Mouse (Mus musculus) gastrocnemius, adult 8-10 months (tissue): ENCODE measurements around the gene Lce1h. TPM values are rescaled to one million over a fixed set of nuclear protein-coding genes. Genes with fewer than 3 reads are reported as not detected.

Experiments used
- DNase-seq, 2 experiments: peaks; one replicate each; pipeline ENCODE4 v3.0.0; 2022; ENCODE audit warnings: low spot score in 2 of 2
- total RNA-seq, 4 experiments: library from RNA; stranded (reverse); gene quantifications; 2 replicates each; pipeline ENCODE4 v1.2.4; 2022

Gene Lce1h
- total RNA-seq = not detected

GRCm38 (mm10) chr3:92764965-92765364 is at the start of gene Lce1h:
Lce1h (minus strand) TSS chr3:92765065.
- DNase-seq = no peak

- DNase-seq = no peak
Measured at GRCm38 (mm10) chr3:92807791-92808190, 42.9 kb upstream of the Lce1h start, which contains the start of gene Lce1k. Lce1k (minus strand) TSS chr3:92807891.

GRCm38 (mm10) chr3:92790414-92790813 is 25.5 kb upstream of the Lce1h start, which contains the start of gene Lce1j:
Lce1j (minus strand) TSS chr3:92790514.
- DNase-seq = no peak

GRCm38 (mm10) chr3:92778799-92779198 is 13.9 kb upstream of the Lce1h start, which contains the start of gene Lce1i:
Lce1i (minus strand) TSS chr3:92778899.
- DNase-seq = no peak

DNA sequence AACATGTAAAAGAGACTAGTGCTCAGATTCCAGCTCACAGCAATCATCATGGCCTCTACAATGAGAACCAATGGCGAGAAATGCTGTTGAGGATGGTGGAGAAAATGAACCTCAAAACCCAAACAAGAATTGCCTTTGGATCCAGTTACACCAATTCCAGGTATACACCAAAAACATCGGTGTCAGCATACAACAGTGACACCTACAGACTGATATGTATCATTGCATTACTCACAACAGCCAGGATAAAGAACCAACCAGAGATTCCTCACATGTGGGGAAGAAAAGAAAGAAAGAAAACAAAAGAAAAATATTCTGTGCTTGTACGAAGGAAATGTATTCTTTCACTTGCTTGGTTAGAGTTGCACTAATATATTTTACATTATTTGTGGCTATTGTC is 6.7 kb upstream of the Lce1h start:
- DNase-seq = no peak

GRCm38 (mm10) chr3:92753197-92753596 is 11.7 kb downstream of the Lce1h start:
- DNase-seq = no peak

- DNase-seq = no peak
Measured at GRCm38 (mm10) chr3:92752238-92752637, 12.6 kb downstream of the Lce1h start, which contains the start of gene Lce1g. Lce1g (minus strand) TSS chr3:92752338.

DNA sequence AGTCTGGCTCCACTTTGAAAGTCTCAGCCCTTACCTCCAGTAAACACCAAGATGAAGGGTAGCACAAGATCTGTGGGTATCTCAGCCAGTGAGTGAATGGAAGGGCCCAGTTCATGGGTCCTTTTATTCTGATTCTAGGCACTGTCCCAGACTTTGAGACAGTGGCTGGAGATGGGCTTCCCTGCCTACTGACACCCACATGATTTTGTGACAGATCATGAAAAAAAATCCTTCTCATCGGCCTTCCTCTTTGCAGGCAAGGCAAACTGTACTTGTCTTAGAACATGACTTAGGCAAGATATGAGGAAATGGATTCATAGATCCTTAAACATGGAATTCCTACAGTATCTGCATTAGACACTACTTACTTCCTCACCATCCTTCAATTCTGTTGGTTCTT is 25.9 kb downstream of the Lce1h start, which contains the start of gene Gm38119:
Gm38119 (minus strand) TSS at position 101 of the 400 bp plus-strand sequence.
- no peak for DNase-seq

GRCm38 (mm10) chr3:92722631-92723030 is 42.2 kb downstream of the Lce1h start:
- no peak for DNase-seq

- no peak for DNase-seq
Measured at GRCm38 (mm10) chr3:92720250-92720649, 44.6 kb downstream of the Lce1h start, which contains the start of gene Lce1f. Lce1f (minus strand) TSS chr3:92720350.

DNA sequence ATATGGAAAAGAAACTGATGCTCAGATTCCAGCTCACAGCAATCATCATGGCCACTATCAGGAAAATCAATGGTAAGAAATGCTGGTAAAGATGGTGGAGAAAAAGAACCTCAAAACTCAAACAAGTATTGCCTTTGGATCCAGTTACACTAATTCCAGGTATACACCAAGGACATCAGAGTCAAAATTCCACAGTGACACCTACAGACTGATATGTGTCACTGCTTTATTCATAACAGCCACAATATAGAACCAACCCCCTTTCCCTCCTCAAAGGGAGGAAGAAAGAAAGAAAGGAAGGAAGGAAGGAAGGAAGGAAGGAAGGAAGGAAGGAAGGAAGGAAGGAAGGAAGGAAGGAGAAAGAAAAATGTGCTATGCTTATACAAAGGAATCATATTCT is 49.7 kb downstream of the Lce1h start:
- no peak for DNase-seq

Other genes with a start within 250 kb of the Lce1h start
- not detected for gene 2310046K23Rik, start 230.6 kb downstream of the Lce1h start, total RNA-seq
- gene Ivl, start 191.3 kb downstream of the Lce1h start, total RNA-seq = not detected
- not detected for gene Smcp, start 176.1 kb downstream of the Lce1h start, total RNA-seq
- gene 2210017I01Rik, start 157.6 kb downstream of the Lce1h start, total RNA-seq = not detected
- not detected for gene Lce6a, start 143.4 kb downstream of the Lce1h start, total RNA-seq
- not detected for gene Lce1a1, start 116.8 kb downstream of the Lce1h start, total RNA-seq
- not detected for gene Lce1b, start 108.1 kb downstream of the Lce1h start, total RNA-seq
- gene Lce1a2, start 94.8 kb downstream of the Lce1h start, total RNA-seq = not detected
- gene Lce1c, start 85.8 kb downstream of the Lce1h start, total RNA-seq = not detected
- gene Lce1d, start 77.9 kb downstream of the Lce1h start, total RNA-seq = not detected
- not detected for gene Lce1e, start 56.0 kb downstream of the Lce1h start, total RNA-seq
- not detected for gene Lce1f, start 44.7 kb downstream of the Lce1h start, total RNA-seq
- gene Gm38119, start 26.0 kb downstream of the Lce1h start, total RNA-seq = not detected
- gene Lce1g, start 12.7 kb downstream of the Lce1h start, total RNA-seq = not detected
- gene Lce1i, start 13.8 kb upstream of the Lce1h start, total RNA-seq = not detected
- not detected for gene Lce1j, start 25.4 kb upstream of the Lce1h start, total RNA-seq
- gene Lce1k, start 42.8 kb upstream of the Lce1h start, total RNA-seq = not detected
- gene Kprp, start 62.2 kb upstream of the Lce1h start, total RNA-seq = not detected
- gene Lce1l, start 86.2 kb upstream of the Lce1h start, total RNA-seq = not detected
- not detected for gene 2310050C09Rik, start 105.2 kb upstream of the Lce1h start, total RNA-seq
- not detected for gene Lce3a, start 161.2 kb upstream of the Lce1h start, total RNA-seq
- not detected for gene Lce3b, start 167.9 kb upstream of the Lce1h start, total RNA-seq
- not detected for gene Lce3c, start 179.4 kb upstream of the Lce1h start, total RNA-seq
- not detected for gene Lce3d, start 192.3 kb upstream of the Lce1h start, total RNA-seq
- not detected for gene Lce3e, start 202.0 kb upstream of the Lce1h start, total RNA-seq
- not detected for gene Lce3f, start 227.2 kb upstream of the Lce1h start, total RNA-seq